Mouse (Mus musculus) thymus, postnatal 4 days (tissue): ENCODE measurements around the gene Ints14.
A peak's percentile ranks its signal among the peaks of the same experiment; 100 is the strongest.

Experiments
- DNase-seq: peaks from one replicate; pipeline ENCODE4 v3.0.0; 2021

Gene Ints14

GRCm38 (mm10) chr9:65020991-65021886, 60.5 kb downstream of the Ints14 start, which contains the start of gene Hacd3:
TSS of gene Hacd3 (minus strand) at chr9:65021693.
- peak; percentile 90 for DNase-seq

GRCm38 (mm10) chr9:65021887-65022579, 61.3 kb downstream of the Ints14 start:
- DNase-seq, result peak; percentile 32

- DNase-seq, result no peak
Measured at GRCm38 (mm10) chr9:65022580-65023135, 62.0 kb downstream of the Ints14 start.

GRCm38 (mm10) chr9:65023447-65023846, 62.7 kb downstream of the Ints14 start:
- no peak for DNase-seq

- DNase-seq, result no peak
Measured at GRCm38 (mm10) chr9:65027241-65027640, 66.5 kb downstream of the Ints14 start.

- DNase-seq, result no peak
Measured at GRCm38 (mm10) chr9:65028313-65028712, 67.6 kb downstream of the Ints14 start.

GRCm38 (mm10) chr9:65031355-65031754, 70.7 kb downstream of the Ints14 start:
- peak; percentile 19 for DNase-seq

GRCm38 (mm10) chr9:65031894-65032268, 71.2 kb downstream of the Ints14 start:
- DNase-seq, result no peak

GRCm38 (mm10) chr9:65032269-65033108, 71.8 kb downstream of the Ints14 start, which contains the start of gene Dpp8:
TSS of gene Dpp8 (plus strand) at chr9:65032414.
- DNase-seq, result peak; percentile 96

GRCm38 (mm10) chr9:65036456-65036855, 75.8 kb downstream of the Ints14 start:
- DNase-seq, result no peak
